Mouse (Mus musculus): ENCODE data around the gene Ecm1. TPM values are rescaled to one million over a fixed set of nuclear protein-coding genes. Genes with fewer than 3 reads are reported as not detected.

The Ecm1 gene
- 100 to 1,000 TPM; 147 to 151 TPM for polyA plus RNA-seq (2017; shearing (Covaris generic))

DNA sequence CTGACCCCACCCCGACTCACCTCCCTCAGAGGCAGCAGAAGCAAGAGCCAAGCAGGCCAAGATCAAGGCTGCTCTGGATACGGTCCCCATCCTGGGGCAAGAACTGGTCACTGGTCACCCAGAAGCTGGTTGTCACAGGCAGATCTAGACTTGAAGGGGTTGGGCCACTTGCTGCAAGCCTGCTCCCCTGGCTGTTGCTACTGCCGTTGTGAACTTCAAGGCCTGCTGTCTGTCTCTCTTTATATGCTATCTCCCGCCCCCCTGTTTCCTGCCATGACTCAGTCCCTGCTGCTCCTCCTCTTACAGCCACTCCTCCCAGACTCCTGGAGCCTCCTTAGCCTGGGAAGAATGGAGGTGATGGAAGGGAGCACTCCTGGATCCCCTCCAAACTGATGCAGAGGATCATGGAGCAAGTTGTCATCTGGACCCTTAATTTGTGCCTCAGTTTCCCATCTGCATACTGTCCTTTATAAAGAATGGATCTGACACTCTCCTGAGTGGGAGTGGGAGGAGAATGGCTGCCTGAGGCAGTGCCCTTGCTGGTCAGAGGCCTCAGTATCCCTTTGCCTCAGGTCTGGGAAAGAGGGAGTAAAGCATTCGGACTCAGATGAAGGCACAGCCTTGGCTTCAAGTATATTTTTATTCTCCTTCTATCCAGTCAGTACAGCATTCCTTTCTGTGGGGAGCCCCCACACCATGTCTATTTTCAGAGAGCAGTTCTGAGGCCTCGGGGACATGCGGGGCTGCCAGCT lies at the start of gene Ecm1:
Ecm1 (minus strand) TSS at position 217 of the 752 bp plus-strand sequence.

DNA sequence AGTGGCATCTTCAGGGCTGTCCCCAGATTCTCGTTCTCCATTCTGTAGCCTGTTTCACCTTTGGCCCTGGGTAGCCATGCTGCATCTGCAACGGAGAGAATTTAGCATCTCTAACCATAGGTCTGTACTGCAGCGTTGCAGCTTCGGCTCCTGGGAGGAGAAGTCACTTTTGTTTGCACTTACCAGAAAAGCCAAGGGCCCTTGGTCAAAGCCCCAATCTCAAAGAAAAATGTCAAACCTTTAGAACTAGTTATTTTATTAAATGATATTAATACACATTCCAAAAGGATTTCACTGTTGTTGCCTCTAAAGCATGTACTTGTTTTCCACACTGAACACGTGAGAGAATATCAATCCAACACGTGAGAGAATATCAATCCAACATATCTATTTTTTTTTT lies 20.7 kb upstream of the Ecm1 start, which contains the start of gene Tars2:
Tars2 (minus strand) TSS at position 101 of the 400 bp plus-strand sequence.

DNA sequence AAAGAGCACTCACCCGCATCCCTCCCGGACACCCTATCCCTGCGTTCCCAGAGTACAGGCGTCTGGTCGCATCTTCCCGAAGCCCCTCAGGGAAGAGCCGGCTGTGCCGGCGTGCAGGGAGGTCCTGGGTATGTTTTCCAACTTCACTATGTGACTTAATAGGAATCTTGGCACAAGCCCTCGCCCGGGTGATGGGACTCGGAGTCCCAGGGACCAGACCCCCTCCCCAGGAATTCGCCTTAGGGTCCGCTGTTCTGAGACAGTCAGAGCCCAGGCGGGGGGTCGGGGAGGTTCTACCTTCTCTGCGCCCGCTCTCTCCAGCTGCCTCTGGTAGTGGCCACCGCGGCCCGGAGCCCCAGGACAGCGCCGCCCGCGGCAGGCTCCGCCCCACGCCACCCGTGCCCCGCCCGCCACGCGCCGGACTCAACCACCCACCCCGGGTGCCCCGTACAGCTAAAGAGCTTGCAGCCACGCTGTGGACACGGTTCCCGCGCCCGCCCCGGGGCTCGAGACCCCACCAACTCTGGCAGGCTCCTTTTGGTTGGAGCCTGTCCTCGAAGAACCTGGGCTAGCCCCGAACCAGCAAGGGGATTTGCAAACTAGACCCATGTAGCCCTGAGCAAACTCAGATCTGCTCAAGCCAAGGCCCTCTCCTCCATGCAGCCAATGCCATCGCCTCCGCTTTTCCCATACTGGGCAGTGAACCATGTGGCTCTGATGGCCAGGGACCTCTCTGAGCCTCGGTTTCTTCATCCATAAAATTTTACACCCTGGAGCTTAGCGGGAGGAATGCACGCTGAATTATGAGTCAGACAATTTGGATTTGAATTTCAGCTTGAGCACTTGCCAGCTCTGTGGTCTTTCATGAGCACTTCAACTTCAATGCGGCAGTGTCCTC lies 51.6 kb downstream of the Ecm1 start, which contains the start of gene Adamtsl4:
Adamtsl4 (minus strand) TSS at position 394 of the 898 bp plus-strand sequence.

Other genes starting within 250 kb of the Ecm1 start
- gene Ctsk, start 240.3 kb downstream of the Ecm1 start, polyA plus RNA-seq (2017; shearing (Covaris generic)) = under 1 TPM in 1 of 2 experiments, not detected in 1; 0.37 TPM
- 100 to 1,000 TPM; 290 to 395 TPM for gene Ctss, start 212.8 kb downstream of the Ecm1 start, polyA plus RNA-seq (2017; shearing (Covaris generic))
- under 1 TPM in 1 of 2 experiments, not detected in 1; 0.40 TPM for gene Hormad1, start 179.9 kb downstream of the Ecm1 start, polyA plus RNA-seq (2017; shearing (Covaris generic))
- gene Golph3l, start 150.6 kb downstream of the Ecm1 start, polyA plus RNA-seq (2017; shearing (Covaris generic)) = 10 to 100 TPM; 36.6 to 42.9 TPM
- gene Ensa, start 114.6 kb downstream of the Ecm1 start, polyA plus RNA-seq (2017; shearing (Covaris generic)) = 10 to 100 TPM; 78.8 to 82.8 TPM
- 100 to 1,000 TPM; 462 to 507 TPM for gene Mcl1, start 80.8 kb downstream of the Ecm1 start, polyA plus RNA-seq (2017; shearing (Covaris generic))
- 10 to 100 TPM; 10.7 to 17.7 TPM for gene Adamtsl4, start 51.7 kb downstream of the Ecm1 start, polyA plus RNA-seq (2017; shearing (Covaris generic))
- gene Tars2, start 20.6 kb upstream of the Ecm1 start, polyA plus RNA-seq (2017; shearing (Covaris generic)) = 10 to 100 TPM; 76.4 to 81.3 TPM
- 10 to 100 TPM; 27.2 to 27.6 TPM for gene Rprd2, start 79.3 kb upstream of the Ecm1 start, polyA plus RNA-seq (2017; shearing (Covaris generic))
- gene Prpf3, start 116.3 kb upstream of the Ecm1 start, polyA plus RNA-seq (2017; shearing (Covaris generic)) = 10 to 100 TPM; 57.4 to 73.7 TPM
- 100 to 1,000 TPM; 201 to 205 TPM for gene Mrps21, start 131.9 kb upstream of the Ecm1 start, polyA plus RNA-seq (2017; shearing (Covaris generic))
- 10 to 100 TPM in 1 of 2 experiments, 1 to 10 TPM in 1; 7.7 to 11.6 TPM for gene Ciart, start 142.7 kb upstream of the Ecm1 start, polyA plus RNA-seq (2017; shearing (Covaris generic))
- gene BC028528, start 152.4 kb upstream of the Ecm1 start, polyA plus RNA-seq (2017; shearing (Covaris generic)) = 1 to 10 TPM in 1 of 2 experiments, under 1 TPM in 1; 0.52 to 2.7 TPM
- 10 to 100 TPM; 47.8 to 56.0 TPM for gene Aph1a, start 154.4 kb upstream of the Ecm1 start, polyA plus RNA-seq (2017; shearing (Covaris generic))
- gene Car14, start 165.1 kb upstream of the Ecm1 start, polyA plus RNA-seq (2017; shearing (Covaris generic)) = not detected
- gene Anp32e, start 189.7 kb upstream of the Ecm1 start, polyA plus RNA-seq (2017; shearing (Covaris generic)) = 100 to 1,000 TPM; 154 to 215 TPM

All from inflammation-experienced regulatory T-cells (primary cell).